Mouse (Mus musculus): ENCODE data around the gene Copg1.

DNA sequence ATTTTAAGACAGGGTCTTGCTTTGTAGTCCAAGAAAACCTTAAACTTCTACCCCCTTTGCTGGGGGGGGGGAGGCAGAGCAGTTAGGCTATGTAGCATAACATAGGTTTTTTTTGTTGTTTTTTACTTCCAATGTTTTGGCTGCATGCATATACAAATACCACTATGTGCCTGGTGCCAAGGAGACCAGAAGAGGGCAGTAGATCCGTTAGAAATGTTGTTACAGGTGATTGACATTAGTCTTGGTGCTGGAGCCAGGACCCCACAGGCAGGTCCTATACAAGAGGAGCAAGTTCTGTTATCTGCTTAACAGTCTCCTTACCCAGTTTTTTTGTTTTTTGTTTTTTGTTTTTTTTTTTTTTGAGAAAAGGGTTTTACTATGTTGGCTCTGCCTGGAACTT is 45.4 kb upstream of the Copg1 start:
- TF ChIP-seq CTCF (conservative IDR thresholded peaks at IDR 0.05 in 1 of 2, IDR thresholded peaks at IDR 0.05 in 1 of 2; ENCODE audit: low read depth in 2 of 2, low read length in 2 of 2), result no peak
- TF ChIP-seq POLR2A (IDR thresholded peaks at IDR 0.05; ENCODE audit: low read depth, low read length), result no peak
- TF ChIP-seq KAT2A (IDR thresholded peaks at IDR 0.05; ENCODE audit: insufficient replicate concordance, low read length), result no peak
